Mouse (Mus musculus): ENCODE data around the gene Ilkap.

GRCm38 (mm10) chr1:91350841-91351240, 47.8 kb downstream of the Ilkap start, which contains the start of gene Klhl30:
- no peak for TF ChIP-seq CTCF (conservative IDR thresholded peaks at IDR 0.05; ENCODE audit: low read length)
- no peak for TF ChIP-seq POU5F1 (IDR thresholded peaks at IDR 0.05; ENCODE audit: borderline replicate concordance, low read length)

All from E14TG2a.4 (cell line).